Mouse (Mus musculus) R1 (cell line): ENCODE measurements around the gene Gm37240.
A peak's percentile ranks its signal among the peaks of the same experiment; 100 is the strongest.
"Not testable (repeated sequence)": the region's sequence is repeated elsewhere in the genome, so short reads cannot be mapped to it uniquely, and the experiment has no call there.

Experiments
- DNase-seq: peaks from one replicate; pipeline ENCODE4 v3.0.0-alpha.2; 2018; ENCODE audit warnings: low read depth, low spot score

Gene Gm37240

DNA sequence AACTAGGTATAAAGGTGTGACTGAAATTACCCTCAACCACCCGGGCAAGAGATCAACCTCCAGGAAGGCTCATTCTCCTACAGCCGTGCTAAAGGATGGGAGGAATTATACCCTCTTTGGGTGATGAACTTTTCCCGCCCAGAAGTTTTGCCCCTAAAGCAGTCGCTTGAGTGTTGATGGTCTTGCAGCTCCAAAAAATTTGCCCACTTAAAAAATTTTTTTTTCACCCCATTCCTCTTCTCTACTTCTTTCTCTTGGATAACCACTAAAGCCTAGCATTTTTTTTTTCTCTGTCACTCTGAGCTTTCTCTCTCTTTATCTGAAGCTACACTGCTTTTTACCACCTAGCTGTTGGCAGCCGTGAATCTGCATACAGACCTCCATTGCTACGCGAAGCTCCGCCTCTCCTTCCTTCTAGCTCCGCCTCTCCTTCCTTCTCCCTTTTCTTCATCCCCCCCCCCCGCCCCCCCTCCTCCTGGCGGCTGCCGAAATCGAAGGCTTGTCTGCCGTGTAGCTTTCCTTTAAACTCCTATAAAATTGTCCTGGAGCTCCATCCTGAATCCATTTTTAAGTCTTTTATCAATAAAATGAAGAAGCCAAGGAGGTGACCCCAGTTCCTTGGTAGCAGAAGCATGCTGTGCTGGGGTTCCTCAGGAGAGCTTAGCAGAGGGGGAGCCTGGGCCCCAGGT, 1233.6 kb downstream of the Gm37240 start:
- DNase-seq = no peak

DNA sequence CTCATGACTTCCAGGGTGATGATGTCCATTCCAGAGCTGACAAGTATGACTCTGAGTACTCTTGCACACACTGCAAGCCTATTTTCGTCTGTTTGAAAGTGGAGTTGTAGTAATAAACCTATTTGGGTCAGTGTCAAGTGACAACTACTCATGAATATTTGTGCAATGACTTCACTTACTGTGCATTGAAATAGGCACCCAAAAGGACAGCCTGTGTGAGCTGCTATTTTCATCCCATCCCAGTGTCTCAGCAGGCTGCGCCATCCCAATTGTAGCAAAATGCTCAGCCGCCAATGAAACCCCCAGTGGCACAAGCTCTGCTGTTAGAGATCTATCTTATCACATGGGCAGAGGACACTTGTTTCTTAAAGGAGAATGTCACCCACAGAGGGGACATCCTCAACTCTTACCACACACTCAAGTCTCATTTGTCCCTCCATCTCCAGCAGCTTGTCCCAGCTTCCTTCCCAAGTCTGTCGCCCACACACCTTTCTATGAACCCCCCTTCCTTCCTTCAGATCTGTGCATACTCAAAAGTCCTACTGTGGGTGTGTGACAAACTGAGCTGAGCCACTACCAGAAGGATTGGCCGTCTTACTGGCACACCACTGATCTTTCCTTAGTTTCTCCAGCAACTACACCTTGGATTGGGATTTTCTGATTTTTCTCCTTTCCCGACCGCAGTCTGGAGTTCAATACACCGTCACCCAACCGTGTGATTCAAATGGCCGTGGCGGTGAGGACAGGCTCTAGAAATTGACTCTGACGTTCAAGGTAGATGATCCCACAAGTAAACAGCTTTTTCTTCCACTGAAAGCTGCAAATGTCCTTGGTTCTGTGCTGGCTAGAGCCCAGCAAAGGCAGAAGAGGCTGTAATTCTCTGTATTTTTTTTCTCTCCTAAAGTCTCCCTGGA, 1234.4 kb downstream of the Gm37240 start:
- no peak for DNase-seq

GRCm38 (mm10) chr3:84649578-84650327, 1237.6 kb downstream of the Gm37240 start:
- no peak for DNase-seq

GRCm38 (mm10) chr3:84648069-84648468, 1239.2 kb downstream of the Gm37240 start:
- not testable (repeated sequence) for DNase-seq

DNA sequence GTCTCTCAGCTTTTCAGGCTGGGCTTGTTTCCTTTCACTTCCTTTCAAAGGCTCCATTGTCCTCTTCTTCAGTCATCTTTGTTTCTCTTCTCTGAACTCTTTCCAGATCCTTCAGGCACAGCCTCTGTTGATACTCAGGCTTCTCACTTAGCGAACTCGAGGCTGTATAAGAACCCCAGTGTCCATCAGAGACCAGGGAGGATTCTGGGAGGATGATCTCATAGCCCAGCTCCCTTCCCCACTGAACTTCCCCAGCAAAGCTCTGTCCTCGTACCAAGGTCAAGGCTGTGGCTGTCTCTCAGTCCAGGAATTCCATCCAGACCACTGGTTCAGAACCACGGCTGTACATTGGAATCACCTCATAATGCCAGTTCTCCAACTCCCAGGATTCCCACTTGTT, 1239.7 kb downstream of the Gm37240 start:
- DNase-seq = peak; percentile 60

- no peak for DNase-seq
Observed at GRCm38 (mm10) chr3:84646331-84646845, 1240.9 kb downstream of the Gm37240 start.

- DNase-seq = no peak
Observed at GRCm38 (mm10) chr3:84646007-84646290, 1241.4 kb downstream of the Gm37240 start.

DNA sequence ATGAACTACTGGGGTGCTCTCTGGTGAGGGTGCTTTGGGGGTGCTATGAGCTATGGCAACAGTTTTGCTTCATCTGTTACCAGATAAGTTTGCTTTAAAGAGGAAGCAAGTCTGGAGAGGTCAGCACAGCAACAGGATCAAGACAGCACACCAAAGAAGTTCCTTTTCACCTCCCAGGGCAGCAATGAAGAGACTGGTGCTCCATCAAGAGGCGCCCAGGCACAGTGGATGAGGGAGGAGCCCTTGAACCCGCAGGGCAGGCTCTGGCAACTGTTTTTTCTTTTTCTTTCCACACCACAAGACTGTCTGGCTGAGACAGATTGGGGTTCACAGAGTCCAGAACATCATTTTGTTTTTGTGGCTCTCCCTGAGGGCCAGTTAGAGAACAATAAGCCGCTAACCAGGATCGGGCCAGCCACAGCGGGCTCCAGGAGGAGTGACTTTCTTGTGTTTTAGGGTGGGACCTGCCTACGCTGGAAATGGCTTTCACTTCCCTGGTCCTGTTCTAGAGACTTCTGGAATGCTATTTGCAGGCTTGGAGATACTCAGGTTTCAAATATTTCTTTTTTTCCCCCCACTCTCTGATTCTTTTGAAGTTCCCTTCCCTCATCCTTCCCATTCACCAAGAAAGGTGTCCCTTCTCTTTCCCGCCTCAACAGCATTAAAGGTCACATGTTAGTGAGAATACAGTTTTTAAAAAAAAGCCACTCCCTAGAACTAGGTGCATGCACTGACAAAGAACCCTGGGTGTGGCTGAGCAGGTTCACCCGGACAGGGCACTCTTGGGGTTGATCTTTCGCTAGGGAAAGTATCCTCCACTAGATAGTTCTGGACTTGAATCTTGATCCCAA, 1241.9 kb downstream of the Gm37240 start:
- DNase-seq = peak; percentile 66

DNA sequence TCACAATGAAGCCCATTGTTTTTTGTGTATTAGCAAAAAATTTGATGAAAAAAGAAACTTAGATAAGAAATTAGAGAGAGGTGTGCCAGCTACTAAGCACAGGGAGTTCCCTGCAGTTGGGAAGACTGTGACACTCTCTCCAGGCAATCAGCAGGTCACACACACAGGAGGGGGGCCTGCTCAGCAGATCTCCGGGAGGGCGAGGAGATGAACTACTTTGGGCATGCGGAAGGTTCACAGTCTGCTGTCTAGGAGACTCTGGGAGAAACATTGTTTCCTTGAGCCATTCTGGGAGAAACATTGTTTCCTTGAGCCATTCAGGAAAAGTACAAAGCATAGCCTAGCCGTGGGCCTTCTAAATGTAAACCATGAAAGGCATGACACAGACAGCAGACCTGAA, 1244.4 kb downstream of the Gm37240 start:
- no peak for DNase-seq

DNA sequence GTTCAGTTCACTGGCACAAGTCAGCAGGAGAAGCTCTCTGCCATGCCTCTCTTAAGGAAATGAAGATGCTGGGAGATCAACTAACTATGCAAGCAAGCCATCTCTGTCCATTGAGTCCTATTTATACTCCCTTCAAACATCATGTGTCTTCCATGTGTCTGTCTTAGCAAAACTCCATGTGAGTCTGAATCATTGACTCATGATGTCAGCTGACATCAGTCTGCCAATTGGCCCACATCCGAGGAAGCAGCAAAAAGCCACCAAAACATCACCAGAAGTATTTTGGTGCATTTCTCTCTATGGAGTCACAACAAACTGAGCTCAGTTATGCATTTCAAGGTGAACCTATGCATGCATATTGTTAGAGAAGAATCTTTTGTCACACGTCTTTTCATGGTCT, 1245.9 kb downstream of the Gm37240 start:
- DNase-seq = no peak

DNA sequence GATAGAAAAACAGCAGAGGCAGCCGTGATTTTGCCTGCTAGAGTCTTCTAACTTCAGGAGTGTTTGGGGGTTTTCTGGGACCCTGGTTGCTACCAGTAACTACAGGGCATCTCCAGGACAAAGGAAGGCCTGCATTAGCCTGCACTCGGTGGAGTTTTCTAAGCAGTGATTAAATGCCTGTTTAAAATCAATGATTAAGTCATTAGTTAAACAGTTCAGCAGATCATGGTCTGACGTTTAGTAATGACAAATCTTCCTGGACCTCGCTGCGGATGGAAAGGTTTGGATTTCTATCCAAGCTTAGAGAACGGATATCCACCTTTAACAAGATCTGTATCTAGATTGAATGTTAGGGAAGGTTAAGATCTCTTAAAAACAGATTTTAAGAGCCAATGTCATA, 1246.8 kb downstream of the Gm37240 start:
- no peak for DNase-seq

DNA sequence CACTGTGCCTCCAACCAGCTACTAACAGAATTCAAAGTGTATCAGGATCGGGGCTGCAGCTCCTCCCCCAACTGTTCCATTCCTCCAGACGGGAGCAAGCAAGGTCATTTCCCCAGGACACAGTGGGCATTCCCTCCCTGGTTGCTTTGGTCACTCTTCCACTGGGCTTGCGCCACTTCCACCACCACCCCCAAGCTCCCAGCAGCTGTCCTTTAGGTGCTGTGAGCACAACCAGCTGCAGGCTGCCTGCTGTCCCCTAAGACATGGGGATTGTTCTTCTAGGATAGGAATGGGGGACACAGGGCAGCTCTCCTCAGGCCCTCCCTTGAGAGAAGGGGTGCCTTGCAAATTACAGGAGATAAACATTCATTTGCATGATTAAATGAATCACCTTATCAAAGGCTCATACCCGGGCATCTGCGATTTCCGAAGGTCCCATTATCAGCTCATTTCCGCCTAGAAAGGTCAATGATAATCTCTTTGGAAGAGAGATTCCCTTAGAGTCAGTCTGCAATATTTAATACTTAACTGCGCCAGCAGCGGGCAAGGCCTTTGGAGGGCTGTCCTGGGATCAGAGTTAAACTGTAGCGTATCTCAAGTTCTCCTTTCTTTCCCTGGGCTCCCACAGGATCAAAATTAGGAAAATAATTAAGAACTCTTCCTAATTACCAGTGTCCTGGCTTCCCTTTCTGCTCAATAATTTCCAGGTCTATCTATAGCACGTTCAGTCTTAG, 1247.4 kb downstream of the Gm37240 start:
- DNase-seq = peak; percentile 80

DNA sequence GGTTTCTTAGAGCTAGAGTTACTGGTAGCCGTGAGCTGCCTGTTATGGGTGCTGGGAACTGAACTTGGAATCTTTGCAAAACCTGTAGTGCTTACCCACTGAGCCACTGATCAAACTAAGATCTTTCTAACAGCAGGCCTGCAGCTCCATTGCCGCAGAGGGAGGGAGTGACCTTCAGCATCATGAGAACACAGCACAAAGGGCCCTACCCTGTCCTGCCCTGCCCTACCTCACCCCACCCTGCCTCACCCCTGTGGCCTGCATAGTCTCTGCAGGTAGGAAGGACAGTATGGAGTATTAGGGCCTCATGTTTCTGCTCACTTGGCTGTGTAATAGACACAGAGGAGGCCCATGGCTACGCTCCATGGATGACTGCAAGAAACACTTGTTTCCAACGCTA, 1248.5 kb downstream of the Gm37240 start:
- DNase-seq = peak; percentile 96

DNA sequence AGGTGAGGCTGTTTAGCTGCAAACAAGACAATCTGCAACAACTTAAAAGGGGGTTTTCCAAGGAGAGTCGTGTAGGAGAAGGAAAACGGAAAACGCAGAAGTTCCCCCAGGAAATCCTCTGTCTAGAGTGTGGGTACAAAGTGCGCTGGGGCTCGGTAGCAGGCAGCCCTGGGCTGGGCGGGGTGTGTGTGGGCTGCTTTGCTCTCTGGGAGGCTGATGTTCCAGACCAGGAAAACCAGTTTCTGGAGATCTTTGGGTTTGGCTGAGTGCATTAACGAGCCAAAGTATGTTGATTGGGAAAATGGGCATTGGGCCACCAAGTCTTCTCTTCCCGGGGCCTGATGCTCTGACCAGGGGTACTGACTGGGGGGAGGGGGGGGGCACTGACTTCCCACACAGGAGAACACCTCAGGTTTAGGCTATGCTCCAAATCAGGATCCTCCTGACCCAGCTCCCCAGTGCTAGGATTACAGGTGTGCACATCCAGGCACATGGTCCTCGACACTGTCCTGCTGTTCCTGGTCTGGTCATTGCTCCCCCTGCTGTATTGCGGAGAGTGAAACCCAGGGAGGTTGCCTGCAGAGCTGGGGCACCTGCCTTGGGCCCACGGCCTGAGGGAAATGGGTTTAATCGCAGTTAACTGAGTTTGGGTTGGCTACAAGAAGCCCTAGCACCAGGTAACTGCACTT, 1249.3 kb downstream of the Gm37240 start:
- DNase-seq = peak; percentile 70

GRCm38 (mm10) chr3:84637095-84637494, 1250.2 kb downstream of the Gm37240 start:
- DNase-seq = no peak

GRCm38 (mm10) chr3:84631586-84631985, 1255.7 kb downstream of the Gm37240 start:
- peak; percentile 83 for DNase-seq

- DNase-seq = no peak
Observed at GRCm38 (mm10) chr3:84622026-84622425, 1265.3 kb downstream of the Gm37240 start.

GRCm38 (mm10) chr3:84619725-84620124, 1267.6 kb downstream of the Gm37240 start:
- DNase-seq = no peak

GRCm38 (mm10) chr3:84619056-84619455, 1268.3 kb downstream of the Gm37240 start:
- DNase-seq = no peak

GRCm38 (mm10) chr3:84618627-84619026, 1268.7 kb downstream of the Gm37240 start:
- no peak for DNase-seq
